Mouse (Mus musculus) thymus, adult 2 months (tissue): ENCODE measurements at regions not wholly inside any gene's neighbourhood (a gene's known extent, or its start where the extent isn't known, plus 50 kb on each side); places are given as distances from the start of the nearest gene placed in this dataset.
"Not testable (repeated sequence)": the region's sequence is repeated elsewhere in the genome, so short reads cannot be mapped to it uniquely, and the experiment has no call there.

Source experiments
- CTCF ChIP-seq: fragments of 200-500 bp; IDR thresholded peaks from 2 replicates; pipeline ENCODE4 v1.5.1; 2012; ENCODE audit warnings: mild to moderate bottlenecking, control low read depth, low read length, moderate library complexity, borderline replicate concordance; ENCODE audit not compliant: control insufficient read depth, poor library complexity, insufficient read depth; ENCODE audit errors: extremely low read depth
- POLR2A ChIP-seq: fragments of 200-500 bp; IDR thresholded peaks from 2 replicates; pipeline ENCODE4 v1.6.1; 2012; ENCODE audit warnings: mild to moderate bottlenecking, low read length, control low read depth, moderate library complexity; ENCODE audit not compliant: control insufficient read depth, poor library complexity, insufficient read depth; ENCODE audit errors: extremely low read depth

GRCm38 (mm10) chr10:22487071-22487470 lies 126.7 kb downstream of the Raet1d start:
- TF ChIP-seq CTCF, POLR2A: not testable (repeated sequence)
